Mouse (Mus musculus) kidney, postnatal 0 days (tissue): ENCODE data around the gene Pias3. TPM values are rescaled to one million over a fixed set of nuclear protein-coding genes. Genes with fewer than 3 reads are reported as not detected.
"Not testable (repeated sequence)": the region's sequence is repeated elsewhere in the genome, so short reads cannot be mapped to it uniquely, and the experiment has no call there.

Source experiments
- ATAC-seq: fragments of 200-750 bp; cut with Nextera tagmentation; replicated peaks from 2 replicates; pipeline ENCODE4 v1.8.0; 2017; ENCODE audit warnings: low read depth, moderate number of reproducible peaks, moderate TSS enrichment, moderate library complexity; ENCODE audit not compliant: low FRiP score
- DNase-seq: peaks from one replicate; pipeline ENCODE4 v3.0.0-alpha.2; 2016; ENCODE audit warnings: low spot score
- H3K27ac ChIP-seq: fragments of 300-500 bp; sonication (generic); 2 replicates; pipeline ENCODE4 v1.5.1; 2014; ENCODE audit warnings: mild to moderate bottlenecking
- H3K27me3 ChIP-seq: fragments of 300-500 bp; sonication (generic); 2 replicates; pipeline ENCODE4 v1.6.1; 2014; ENCODE audit warnings: low read length, mixed read lengths; ENCODE audit not compliant: insufficient read depth
- H3K36me3 ChIP-seq: fragments of 300-500 bp; sonication (generic); 2 replicates; pipeline ENCODE4 v1.6.1; 2014; ENCODE audit warnings: low read length, mixed read lengths; ENCODE audit not compliant: insufficient read depth
- H3K4me1 ChIP-seq: fragments of 300-500 bp; sonication (generic); replicated peaks from 2 replicates; pipeline ENCODE4 v1.6.1; 2014; ENCODE audit warnings: antibody characterized with exemption, low read length, mixed read lengths; ENCODE audit not compliant: insufficient read depth
- H3K4me2 ChIP-seq: fragments of 300-500 bp; sonication (generic); 2 replicates; pipeline ENCODE4 v1.6.1; 2014; ENCODE audit warnings: mild to moderate bottlenecking, low read length, moderate library complexity, mixed read lengths
- H3K4me3 ChIP-seq: fragments of 300-500 bp; sonication (generic); replicated peaks from 2 replicates; pipeline ENCODE4 v1.5.1; 2014; ENCODE audit warnings: low read depth, low read length
- H3K9ac ChIP-seq: fragments of 300-500 bp; sonication (generic); 2 replicates; pipeline ENCODE4 v1.6.1; 2014; ENCODE audit warnings: low read depth, low read length
- H3K9me3 ChIP-seq: fragments of 300-500 bp; sonication (generic); replicated peaks from 2 replicates; pipeline ENCODE4 v1.6.1; 2016; ENCODE audit warnings: low read length, inconsistent platforms, mixed read lengths
- CTCF ChIP-seq: IDR thresholded peaks from 2 replicates; pipeline ENCODE4 v1.5.1; 2016; ENCODE audit warnings: antibody characterized with exemption, low read depth, mild to moderate bottlenecking, moderate library complexity
- WGBS: fragments of 180-500 bp; shearing (Covaris S2); extraction: QIAGEN DNeasy Blood & Tissue Kit; methylation state at CpG from one replicate; pipeline ENCODE4 v1.1.7; 2014; 5-methylcytosine and 5-hydroxymethylcytosine counted together
- polyA plus RNA-seq: library from polyadenylated mRNA; unstranded; fragments of >200 nt; fragmentation: Nextera tagmentation; extraction: Ambion mirVana; gene quantifications from 2 replicates; pipeline ENCODE4 v1.2.1, GENCODE M21; 2015

The Pias3 gene
- polyA plus RNA-seq, result 38.7 and 39.1 TPM in 2 replicates

GRCm38 (mm10) chr3:96696198-96696765 lies at the start of gene Pias3:
TSS of gene Pias3 (plus strand) at chr3:96696384.
- Histone ChIP-seq H3K4me1 (peaks cover 10% of the 10 kb centered on the region), H3K27me3 (no peaks in the 10 kb centered on the region), H3K4me3 (peak within 1 kb of the TSS; percentile 90), H3K4me2 (peak within 1 kb of the TSS; percentile 91), H3K9me3 (no peaks in the 10 kb centered on the region), H3K36me3 (no peaks in the 10 kb centered on the region; the same call in 1 of the 2 replicates), H3K27ac (peak within 1 kb of the TSS; percentile 92), H3K9ac (peak within 1 kb of the TSS; percentile 88)
- DNase-seq (peak; percentile 96), ATAC-seq (peak; percentile 82)
- TF ChIP-seq CTCF, result no peak
- WGBS, result under 1% methylated on average over 35 of the region's 35 CpGs

DNA sequence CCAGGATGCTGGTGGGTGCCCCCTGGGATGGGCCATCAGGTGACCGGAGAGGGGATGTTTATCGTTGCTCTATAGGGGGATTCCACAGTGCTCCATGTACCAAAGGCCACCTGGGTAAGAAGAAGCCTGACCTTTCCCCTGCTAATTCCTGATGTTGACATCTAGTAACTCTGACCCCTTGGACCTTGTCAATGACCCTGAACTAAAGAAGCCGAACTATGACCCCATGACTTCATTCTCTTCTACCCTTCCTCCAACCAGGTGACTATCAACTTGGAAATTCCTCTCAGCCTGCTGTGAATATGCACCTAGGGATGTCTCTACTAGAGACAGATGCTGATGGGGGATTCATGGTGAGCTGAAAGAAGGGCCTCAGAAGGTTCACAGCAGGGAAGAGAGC lies 48.8 kb upstream of the Pias3 start:
- Histone ChIP-seq H3K4me2 (no peak overlapping the region), H3K4me3 (no peak overlapping the region), H3K27me3 (no peaks in the 10 kb centered on the region), H3K36me3 (0 out of 2 replicates have a peak, but pooled peaks cover 7% of the 10 kb centered on the region), H3K27ac (no peak overlapping the region), H3K9me3 (no peaks in the 10 kb centered on the region), H3K9ac (no peak overlapping the region), H3K4me1 (no peaks in the 10 kb centered on the region)
- TF ChIP-seq CTCF, result no peak
- WGBS, result 84% methylated on average over 3 of the region's 3 CpGs
- DNase-seq (no peak), ATAC-seq (no peak)

DNA sequence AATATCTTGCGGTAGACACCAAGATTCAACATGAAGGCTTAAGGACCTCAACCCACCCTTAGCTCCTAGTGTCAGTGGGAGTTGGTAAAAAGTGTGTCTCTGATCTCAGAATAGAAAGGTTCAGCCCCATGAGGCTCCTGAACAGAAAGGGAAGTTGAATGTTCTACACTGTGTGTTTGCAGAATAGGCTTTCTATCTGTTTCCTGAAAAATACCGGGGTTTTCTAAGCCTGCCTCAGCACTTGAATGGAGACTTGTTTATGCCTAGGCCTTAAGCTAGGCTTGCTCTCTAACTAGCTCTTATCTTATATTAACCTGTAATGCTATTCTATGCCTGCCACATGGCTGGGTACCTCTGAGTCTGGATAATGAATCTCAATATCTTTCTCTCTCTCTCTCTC lies 35.3 kb upstream of the Pias3 start:
- no peak overlapping the region for H3K4me3 ChIP-seq
- TF ChIP-seq CTCF, result no peak
- 79% methylated on average over 2 of the region's 2 CpGs for WGBS
- ATAC-seq (no peak), DNase-seq (no peak)
- H3K9me3 ChIP-seq, result no peaks in the 10 kb centered on the region
- H3K9ac ChIP-seq, result no peak overlapping the region
- no peaks in the 10 kb centered on the region for H3K27me3 ChIP-seq
- H3K36me3 ChIP-seq, result no peaks in the 10 kb centered on the region
- no peak overlapping the region for H3K4me2 ChIP-seq
- H3K27ac ChIP-seq, result no peak overlapping the region
- 0 out of 2 replicates have a peak, but pooled peaks cover 3% of the 10 kb centered on the region for H3K4me1 ChIP-seq

GRCm38 (mm10) chr3:96662731-96663316 lies 33.4 kb upstream of the Pias3 start:
- Histone ChIP-seq H3K36me3 (no peaks in the 10 kb centered on the region), H3K9me3 (no peaks in the 10 kb centered on the region), H3K9ac (no peak overlapping the region), H3K4me3 (no peak overlapping the region), H3K27ac (no peak overlapping the region), H3K4me1 (0 out of 2 replicates have a peak, but pooled peaks cover 3% of the 10 kb centered on the region), H3K4me2 (peak overlapping the region; percentile 49; the same call in 1 of the 2 replicates), H3K27me3 (no peaks in the 10 kb centered on the region)
- no peak for DNase-seq
- no peak for TF ChIP-seq CTCF
- 49% methylated on average over 8 of the region's 8 CpGs for WGBS
- no peak for ATAC-seq

DNA sequence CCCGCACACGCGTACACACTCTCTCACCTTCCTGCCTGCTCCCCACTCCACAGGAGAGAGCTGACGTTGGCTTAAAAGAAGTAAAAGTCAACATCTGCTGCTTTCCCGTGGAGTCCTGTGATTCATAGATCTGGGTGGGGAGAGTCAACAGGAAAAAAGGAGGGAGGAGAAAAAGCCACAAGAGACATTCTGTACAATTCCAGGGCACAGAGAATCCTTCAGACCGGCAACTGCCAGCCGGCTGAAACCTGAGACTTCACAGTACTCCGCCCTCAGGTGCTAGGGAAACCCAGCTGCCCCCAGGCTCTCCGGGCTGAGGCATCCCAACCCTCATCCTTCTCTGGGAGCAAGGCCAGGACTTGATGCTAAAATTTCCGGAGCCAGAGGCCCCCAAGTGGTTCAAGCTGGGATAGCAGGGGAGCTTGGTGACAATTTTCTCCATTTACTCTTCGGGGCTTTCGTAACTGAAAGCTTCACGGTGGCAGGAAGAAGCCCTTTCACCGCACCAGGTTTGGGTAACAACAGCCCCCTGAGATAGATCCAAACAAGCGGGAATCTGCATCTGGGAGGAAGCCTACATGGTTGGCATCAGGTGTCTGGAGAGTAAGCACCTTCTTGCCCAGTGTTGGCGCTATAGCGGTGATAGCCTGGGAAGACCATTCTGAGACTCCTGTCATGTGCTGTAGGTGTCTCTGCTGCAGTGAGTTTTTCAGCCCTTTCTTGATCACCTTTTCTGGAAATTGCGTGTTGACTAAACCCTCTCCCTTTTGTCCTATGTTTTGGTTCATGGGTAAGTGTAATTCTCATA lies 32.5 kb upstream of the Pias3 start:
- DNase-seq, result peak; percentile 95
- TF ChIP-seq CTCF, result peak; percentile 82
- ATAC-seq, result peak; percentile 92
- Histone ChIP-seq H3K27ac (no peak overlapping the region), H3K9me3 (no peaks in the 10 kb centered on the region), H3K36me3 (no peaks in the 10 kb centered on the region), H3K4me3 (peak overlapping the region; percentile 11; the same call in 1 of the 2 replicates), H3K27me3 (no peaks in the 10 kb centered on the region), H3K4me2 (peak overlapping the region; percentile 49), H3K4me1 (0 out of 2 replicates have a peak, but pooled peaks cover 3% of the 10 kb centered on the region), H3K9ac (peak overlapping the region; percentile 28; the same call in 1 of the 2 replicates)
- 4% methylated on average over 18 of the region's 18 CpGs for WGBS

- H3K4me3 ChIP-seq, H3K36me3 ChIP-seq, ATAC-seq, H3K27me3 ChIP-seq, H3K9me3 ChIP-seq, H3K4me2 ChIP-seq, DNase-seq, H3K27ac ChIP-seq, H3K4me1 ChIP-seq, H3K9ac ChIP-seq: not testable (repeated sequence)
- WGBS, result 92% methylated on average over 7 of the region's 7 CpGs
These were observed 30.3 kb upstream of the Pias3 start for GRCm38 (mm10) chr3:96665732-96666363.
